Mouse (Mus musculus) liver, embryonic 12.5 days (tissue): Measurements from ENCODE around the gene 5730480H06Rik. TPM values are rescaled to one million over a fixed set of nuclear protein-coding genes. Genes with fewer than 3 reads are reported as not detected.
A peak's percentile ranks its signal among the peaks of the same experiment; 100 is the strongest.

Experiments
- ATAC-seq: fragments of 200-750 bp; cut with Nextera tagmentation; 2 replicates; pipeline ENCODE4 v1.8.0; 2017; ENCODE audit warnings: moderate number of reproducible peaks, mild to moderate bottlenecking, moderate library complexity
- H3K27ac ChIP-seq: fragments of 300-500 bp; sonication (generic); 2 replicates; pipeline ENCODE4 v1.5.1; 2016; ENCODE audit warnings: mild to moderate bottlenecking
- H3K27me3 ChIP-seq: fragments of 300-500 bp; sonication (generic); replicated peaks from 2 replicates; pipeline ENCODE4 v1.6.1; 2016; ENCODE audit warnings: mild to moderate bottlenecking, moderate library complexity
- H3K36me3 ChIP-seq: fragments of 300-500 bp; sonication (generic); 2 replicates; pipeline ENCODE4 v1.6.1; 2016; ENCODE audit warnings: mild to moderate bottlenecking, moderate library complexity
- H3K4me1 ChIP-seq: fragments of 300-500 bp; sonication (generic); 2 replicates; pipeline ENCODE4 v1.6.1; 2016
- H3K4me2 ChIP-seq: fragments of 300-500 bp; sonication (generic); 2 replicates; pipeline ENCODE4 v1.6.1; 2016; ENCODE audit warnings: mild to moderate bottlenecking, moderate library complexity
- H3K4me3 ChIP-seq: fragments of 300-500 bp; sonication (generic); 2 replicates; pipeline ENCODE4 v1.5.1; 2016; ENCODE audit warnings: mild to moderate bottlenecking, moderate library complexity
- H3K9ac ChIP-seq: fragments of 300-500 bp; sonication (generic); 2 replicates; pipeline ENCODE4 v1.6.1; 2016; ENCODE audit warnings: mild to moderate bottlenecking, moderate library complexity
- H3K9me3 ChIP-seq: fragments of 300-500 bp; sonication (generic); replicated peaks from 2 replicates; pipeline ENCODE4 v1.6.1; 2016; ENCODE audit warnings: mild to moderate bottlenecking, moderate library complexity
- WGBS: fragments of 180-500 bp; shearing (Covaris S2); methylation state at CpG from one replicate; pipeline ENCODE4 v1.1.7; 2016; ENCODE audit not compliant: insufficient replicate concordance; 5-methylcytosine and 5-hydroxymethylcytosine counted together
- polyA plus RNA-seq: library from polyadenylated mRNA; unstranded; fragments of >200 nt; fragmentation: Nextera tagmentation; extraction: Ambion mirVana; gene quantifications from 2 replicates; pipeline ENCODE4 v1.2.1, GENCODE M21; 2016

Gene 5730480H06Rik
- 11.9 and 12.1 TPM in 2 replicates for polyA plus RNA-seq

GRCm38 (mm10) chr5:48327652-48328051 is at the start of gene 5730480H06Rik:
TSS of gene 5730480H06Rik (plus strand) at chr5:48327952.
- Histone ChIP-seq H3K4me3 (no peak within 1 kb of the TSS), H3K9ac (no peak within 1 kb of the TSS), H3K36me3 (no peaks in the 10 kb centered on the region), H3K4me2 (no peak within 1 kb of the TSS), H3K27ac (no peak within 1 kb of the TSS), H3K9me3 (no peaks in the 10 kb centered on the region), H3K27me3 (no peaks in the 10 kb centered on the region), H3K4me1 (no peaks in the 10 kb centered on the region)
- WGBS, result 80% methylated on average over 8 of the region's 8 CpGs
- no peak for ATAC-seq

DNA sequence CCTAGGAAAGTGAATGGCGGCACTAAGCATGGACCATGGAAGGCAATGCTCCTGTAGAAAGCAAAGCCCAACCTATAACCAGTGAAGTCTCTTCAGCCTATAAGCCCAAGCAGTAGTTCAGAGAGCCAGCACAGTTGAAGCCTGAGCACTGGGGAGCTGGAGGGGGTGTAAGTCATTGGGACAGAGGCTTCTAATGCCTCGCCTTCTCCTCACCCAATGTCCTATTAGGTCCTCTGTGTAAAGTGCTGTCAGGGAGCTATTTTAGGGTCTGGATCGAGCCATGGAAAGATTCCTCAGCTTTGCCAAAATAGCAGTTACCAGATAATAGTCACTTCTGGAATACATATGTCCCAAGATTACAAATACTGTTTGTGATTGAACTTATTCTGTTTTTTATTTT is 26.6 kb upstream of the 5730480H06Rik start:
- no peaks in the 10 kb centered on the region for H3K27me3 ChIP-seq

GRCm38 (mm10) chr5:48315057-48315602 is 12.6 kb upstream of the 5730480H06Rik start:
- no peak for ATAC-seq
- Histone ChIP-seq H3K9me3 (no peaks in the 10 kb centered on the region), H3K4me1 (no peaks in the 10 kb centered on the region), H3K27ac (no peak overlapping the region), H3K27me3 (no peaks in the 10 kb centered on the region), H3K4me3 (no peak overlapping the region), H3K4me2 (no peak overlapping the region), H3K9ac (no peak overlapping the region), H3K36me3 (no peaks in the 10 kb centered on the region)
- WGBS, result 34% methylated on average over 6 of the region's 6 CpGs

More for the DNA sequence above, 26.6 kb upstream of the 5730480H06Rik start:
- Histone ChIP-seq H3K36me3 (no peaks in the 10 kb centered on the region), H3K4me3 (no peak overlapping the region), H3K27ac (no peak overlapping the region), H3K9me3 (no peaks in the 10 kb centered on the region), H3K4me2 (no peak overlapping the region), H3K9ac (no peak overlapping the region), H3K4me1 (no peaks in the 10 kb centered on the region)
- ATAC-seq, result no peak
- 57% methylated on average over 3 of the region's 3 CpGs for WGBS

DNA sequence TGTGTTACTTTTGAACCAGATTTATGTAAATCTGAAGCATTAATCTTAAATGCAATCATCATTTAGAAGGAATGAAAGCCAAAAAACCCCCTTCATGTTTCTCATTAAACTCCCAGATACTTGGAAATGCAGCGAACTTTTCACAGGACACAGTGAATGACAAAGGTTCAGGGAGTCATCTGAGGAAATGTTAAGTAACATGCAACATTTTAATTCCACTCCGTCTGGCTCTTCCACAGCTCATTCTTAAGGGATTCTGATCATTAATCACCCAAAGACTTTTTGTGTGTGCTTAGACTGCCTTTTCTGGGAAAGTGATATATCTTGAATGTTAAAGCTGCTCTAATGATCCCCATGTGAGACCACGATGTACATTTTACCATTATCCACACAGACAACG is 7.2 kb upstream of the 5730480H06Rik start:
- no peak overlapping the region for H3K4me3 ChIP-seq
- H3K27me3 ChIP-seq, result no peaks in the 10 kb centered on the region
- WGBS, result 60% methylated on average over 4 of the region's 4 CpGs
- H3K27ac ChIP-seq, result no peak overlapping the region
- no peaks in the 10 kb centered on the region for H3K36me3 ChIP-seq
- no peaks in the 10 kb centered on the region for H3K9me3 ChIP-seq
- ATAC-seq, result no peak
- H3K9ac ChIP-seq, result no peak overlapping the region
- no peaks in the 10 kb centered on the region for H3K4me1 ChIP-seq
- no peak overlapping the region for H3K4me2 ChIP-seq

DNA sequence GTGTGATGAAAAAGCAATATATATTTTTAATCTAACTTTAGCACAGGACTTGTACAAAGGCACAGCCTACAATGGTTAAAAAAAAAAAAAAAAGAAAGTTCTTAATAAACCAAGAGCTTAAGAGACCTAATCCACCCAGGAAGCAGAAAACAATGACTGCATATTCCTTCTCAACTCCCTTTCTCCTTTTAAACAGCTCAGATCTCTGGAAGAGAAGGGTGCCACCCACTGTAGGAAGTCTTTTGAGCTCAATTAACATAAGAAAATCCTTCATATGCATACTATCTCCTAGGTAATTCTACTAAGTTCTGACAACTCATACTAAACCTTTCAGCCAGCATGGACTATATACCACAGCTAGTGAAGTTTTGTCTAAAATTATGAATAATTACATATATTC is 1.5 kb upstream of the 5730480H06Rik start:
- H3K4me3 ChIP-seq, result no peak overlapping the region
- no peak overlapping the region for H3K4me2 ChIP-seq
- no peak overlapping the region for H3K27ac ChIP-seq
- no peaks in the 10 kb centered on the region for H3K9me3 ChIP-seq
- H3K9ac ChIP-seq, result no peak overlapping the region
- no peak for ATAC-seq
- no peaks in the 10 kb centered on the region for H3K27me3 ChIP-seq
- no peaks in the 10 kb centered on the region for H3K36me3 ChIP-seq
- H3K4me1 ChIP-seq, result no peaks in the 10 kb centered on the region

DNA sequence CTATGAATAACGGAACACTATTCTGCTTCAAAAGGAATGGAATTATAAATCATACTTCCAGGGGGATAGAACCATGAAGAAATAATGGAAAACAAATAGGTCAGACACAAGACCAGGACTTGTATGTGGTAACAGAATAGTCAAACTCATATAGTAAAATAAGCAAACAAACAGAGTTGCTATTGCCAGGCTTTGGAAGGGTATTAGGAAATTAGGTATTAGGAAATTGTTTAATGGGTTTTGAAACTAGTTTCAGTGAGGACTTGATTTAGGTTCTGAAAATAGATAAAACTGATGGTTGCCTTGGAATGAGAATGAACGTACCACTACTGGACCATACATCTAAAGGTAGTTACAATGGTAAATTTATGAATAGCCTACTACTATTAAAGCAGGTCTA is 2.0 kb downstream of the 5730480H06Rik start:
- Histone ChIP-seq H3K36me3 (no peaks in the 10 kb centered on the region), H3K9me3 (no peaks in the 10 kb centered on the region), H3K4me1 (no peaks in the 10 kb centered on the region), H3K9ac (no peak overlapping the region), H3K4me3 (no peak overlapping the region), H3K4me2 (no peak overlapping the region), H3K27me3 (no peaks in the 10 kb centered on the region), H3K27ac (no peak overlapping the region)
- ATAC-seq, result no peak
- 64% methylated on average over 2 of the region's 2 CpGs for WGBS

GRCm38 (mm10) chr5:48330817-48331216 is 3.1 kb downstream of the 5730480H06Rik start:
- Histone ChIP-seq H3K4me3 (no peak overlapping the region), H3K9me3 (no peaks in the 10 kb centered on the region), H3K9ac (no peak overlapping the region), H3K36me3 (no peaks in the 10 kb centered on the region), H3K4me2 (no peak overlapping the region), H3K4me1 (no peaks in the 10 kb centered on the region), H3K27ac (no peak overlapping the region), H3K27me3 (no peaks in the 10 kb centered on the region)
- WGBS, result 47% methylated on average over 2 of the region's 2 CpGs
- no peak for ATAC-seq

DNA sequence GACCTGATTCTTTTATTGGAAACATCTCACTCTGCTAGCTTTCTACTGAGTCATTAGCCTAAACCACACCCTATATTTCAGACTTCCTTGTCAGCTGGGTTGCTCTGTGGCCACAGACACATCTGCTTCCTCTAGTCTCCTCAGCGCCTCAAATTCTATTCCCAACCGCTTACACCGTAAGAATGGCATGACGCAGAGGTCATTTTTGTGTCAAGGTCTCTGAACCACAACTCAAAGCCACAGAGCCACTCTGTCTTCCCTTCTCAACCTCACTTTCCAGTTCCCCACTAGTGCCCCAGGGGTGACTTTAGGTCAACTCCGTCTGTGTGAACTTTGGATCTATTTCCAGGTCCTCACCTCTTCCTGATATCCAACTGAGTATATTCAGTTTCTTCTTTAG is 3.7 kb downstream of the 5730480H06Rik start:
- H3K4me3 ChIP-seq, result no peak overlapping the region
- no peak overlapping the region for H3K9ac ChIP-seq
- no peaks in the 10 kb centered on the region for H3K36me3 ChIP-seq
- no peak overlapping the region for H3K27ac ChIP-seq
- 0 out of 2 replicates have a peak, but pooled peaks have one; percentile 18 for ATAC-seq
- no peaks in the 10 kb centered on the region for H3K4me1 ChIP-seq
- H3K9me3 ChIP-seq, result no peaks in the 10 kb centered on the region
- H3K4me2 ChIP-seq, result no peak overlapping the region
- H3K27me3 ChIP-seq, result no peaks in the 10 kb centered on the region
- WGBS, result 16% methylated on average over 5 of the region's 5 CpGs

DNA sequence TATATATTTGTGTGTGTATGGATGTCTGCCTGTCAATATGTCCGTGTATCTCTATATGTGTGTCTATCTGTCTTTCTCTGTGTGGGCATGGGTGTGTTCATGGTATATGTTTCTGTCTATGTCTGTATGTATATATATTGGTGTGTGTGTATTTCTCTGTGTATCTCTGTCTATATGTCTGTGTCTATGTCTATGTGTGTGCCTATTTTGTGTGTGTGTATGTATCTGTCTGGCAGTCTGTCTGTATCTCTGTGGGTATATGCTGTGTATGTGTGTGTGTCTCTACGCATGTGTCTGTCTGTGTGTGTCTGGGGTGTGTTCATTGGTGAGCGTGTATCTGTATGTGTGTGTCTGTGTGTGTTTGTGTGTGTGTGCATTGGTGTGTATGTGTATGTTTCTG is 5.7 kb downstream of the 5730480H06Rik start:
- Histone ChIP-seq H3K4me3 (no peak overlapping the region), H3K27ac (no peak overlapping the region), H3K27me3 (no peaks in the 10 kb centered on the region), H3K9ac (no peak overlapping the region), H3K4me2 (no peak overlapping the region), H3K9me3 (no peaks in the 10 kb centered on the region), H3K4me1 (no peaks in the 10 kb centered on the region), H3K36me3 (no peaks in the 10 kb centered on the region)
- no peak for ATAC-seq
- 72% methylated on average over 3 of the region's 3 CpGs for WGBS

- no peak overlapping the region for H3K27ac ChIP-seq
- no peaks in the 10 kb centered on the region for H3K27me3 ChIP-seq
- H3K4me2 ChIP-seq, result no peak overlapping the region
- H3K36me3 ChIP-seq, result no peaks in the 10 kb centered on the region
- H3K4me3 ChIP-seq, result no peak overlapping the region
- H3K9ac ChIP-seq, result no peak overlapping the region
- ATAC-seq, result no peak
- no peaks in the 10 kb centered on the region for H3K4me1 ChIP-seq
- WGBS, result 55% methylated on average over 9 of the region's 9 CpGs
- no peaks in the 10 kb centered on the region for H3K9me3 ChIP-seq
Measured at GRCm38 (mm10) chr5:48333884-48334513, 6.2 kb downstream of the 5730480H06Rik start.

DNA sequence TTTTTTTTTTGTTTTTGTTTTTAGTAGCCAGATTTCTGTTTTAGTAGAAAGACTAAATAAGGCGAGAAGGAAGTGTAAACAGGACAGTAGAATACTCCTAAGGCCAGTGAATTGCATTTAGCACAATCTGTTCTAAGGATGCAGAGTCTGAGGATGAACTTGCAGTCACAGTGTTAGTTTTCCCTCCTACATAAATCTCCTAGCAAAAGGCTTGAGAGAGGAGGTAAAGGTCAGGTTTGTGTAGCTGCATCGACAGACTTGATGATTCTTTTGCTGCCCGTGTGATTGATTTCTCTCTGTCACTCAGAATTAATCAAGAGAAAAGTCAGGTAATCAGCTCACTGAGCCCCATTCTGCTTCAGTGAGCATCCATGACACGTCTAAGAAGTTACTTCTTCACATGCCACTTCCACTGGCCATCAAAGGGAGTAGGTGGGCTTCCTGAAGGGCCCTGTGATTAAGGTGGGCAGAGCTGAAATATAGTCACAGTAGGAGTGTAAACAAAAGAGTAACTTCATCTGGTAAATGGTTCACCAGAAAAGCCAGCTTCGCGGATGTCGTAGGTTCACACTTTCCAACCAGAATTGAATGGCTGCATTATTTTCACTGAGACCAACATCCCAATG is 13.2 kb downstream of the 5730480H06Rik start:
- no peak overlapping the region for H3K9ac ChIP-seq
- H3K4me3 ChIP-seq, result no peak overlapping the region
- H3K9me3 ChIP-seq, result no peaks in the 10 kb centered on the region
- WGBS, result 55% methylated on average over 7 of the region's 7 CpGs
- H3K4me1 ChIP-seq, result no peaks in the 10 kb centered on the region
- no peaks in the 10 kb centered on the region for H3K36me3 ChIP-seq
- no peak overlapping the region for H3K4me2 ChIP-seq
- H3K27me3 ChIP-seq, result no peaks in the 10 kb centered on the region
- H3K27ac ChIP-seq, result no peak overlapping the region
- ATAC-seq, result no peak

DNA sequence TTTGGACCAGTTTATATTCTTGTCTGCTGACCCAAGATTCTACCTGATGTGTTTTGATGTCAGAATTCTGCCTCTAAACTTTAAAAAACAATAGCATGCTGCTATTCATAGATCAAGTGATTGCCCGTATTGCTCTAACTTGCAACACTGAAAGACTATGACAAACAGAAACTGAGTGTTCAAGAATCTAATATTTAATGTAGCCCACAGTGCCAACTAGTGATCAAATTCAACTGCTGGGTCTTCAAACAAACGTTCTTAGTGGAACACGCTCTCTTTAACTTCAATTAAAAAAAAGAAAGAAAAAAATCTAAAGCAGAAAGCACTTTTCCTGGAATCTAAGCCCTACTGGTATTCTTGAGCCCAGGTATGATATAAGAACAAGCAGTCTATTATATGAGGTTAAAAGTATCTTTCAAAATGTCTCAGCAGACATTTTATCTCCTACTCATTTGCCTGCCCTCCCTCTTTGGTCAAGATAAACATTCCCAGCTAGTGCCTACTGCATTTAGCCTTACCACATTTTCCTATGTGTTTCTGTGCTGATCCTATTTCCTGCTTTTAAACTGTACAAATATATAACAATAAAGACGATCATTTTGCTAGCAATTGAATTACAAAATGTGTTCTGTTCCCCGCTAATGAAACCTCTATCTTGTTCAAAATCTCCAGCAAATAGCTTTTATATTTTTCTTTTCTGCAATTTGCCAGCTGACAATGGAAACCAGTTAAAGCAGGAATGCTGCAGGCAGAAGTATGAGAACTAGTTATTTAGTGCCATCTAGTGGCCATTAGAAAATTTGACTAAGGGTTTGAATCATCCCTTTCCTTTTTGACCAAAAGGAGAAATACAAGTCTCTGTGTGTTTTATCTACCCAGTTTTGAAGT is 17.6 kb downstream of the 5730480H06Rik start:
- Histone ChIP-seq H3K9me3 (no peaks in the 10 kb centered on the region), H3K27me3 (no peaks in the 10 kb centered on the region), H3K36me3 (no peaks in the 10 kb centered on the region), H3K4me1 (no peaks in the 10 kb centered on the region), H3K9ac (no peak overlapping the region), H3K4me2 (no peak overlapping the region), H3K4me3 (no peak overlapping the region), H3K27ac (no peak overlapping the region)
- WGBS, result 40% methylated on average over 5 of the region's 5 CpGs
- no peak for ATAC-seq
